Mouse (Mus musculus) liver, embryonic 14.5 days (tissue): Measurements from ENCODE around the gene P2rx7. TPM values are rescaled to one million over a fixed set of nuclear protein-coding genes. Genes with fewer than 3 reads are reported as not detected.

Source experiments
- ATAC-seq: fragments of 200-750 bp; cut with Nextera tagmentation; 2 replicates; pipeline ENCODE4 v1.8.0; 2017; ENCODE audit warnings: moderate number of reproducible peaks, mild to moderate bottlenecking, moderate library complexity; ENCODE audit not compliant: insufficient read depth
- DNase-seq, 3 experiments: peaks; one replicate each; pipeline ENCODE4 v3.0.0-alpha.2; 2012 to 2013; ENCODE audit warnings: low read depth in 3 of 3, low spot score in 3 of 3
- H3K27ac ChIP-seq: fragments of 300-500 bp; sonication (generic); 2 replicates; pipeline ENCODE4 v1.5.1; 2014; ENCODE audit warnings: moderate library complexity, mild to moderate bottlenecking, control low read depth, inconsistent platforms
- H3K27me3 ChIP-seq: fragments of 300-500 bp; sonication (generic); 2 replicates; pipeline ENCODE4 v1.6.1; 2014; ENCODE audit warnings: mild to moderate bottlenecking, low read length, moderate library complexity; ENCODE audit not compliant: control insufficient read depth, insufficient read depth
- H3K36me3 ChIP-seq: fragments of 300-500 bp; sonication (generic); replicated peaks from 2 replicates; pipeline ENCODE4 v1.6.1; 2014; ENCODE audit warnings: low read depth; ENCODE audit not compliant: control insufficient read depth, insufficient read depth
- H3K4me1 ChIP-seq, 2 experiments: fragments of 200-500 bp in 1 of 2; fragments of 300-500 bp in 1 of 2; sonication (generic) in 1 of 2; replicated peaks; 2 replicates each; pipeline ENCODE4 v1.6.1; 2012 to 2014; ENCODE audit warnings: antibody characterized with exemption in 1 of 2, inconsistent platforms in 1 of 2, low read length in 1 of 2; ENCODE audit not compliant: control insufficient read depth in 2 of 2, insufficient read depth in 2 of 2
- H3K4me2 ChIP-seq: fragments of 300-500 bp; sonication (generic); 2 replicates; pipeline ENCODE4 v1.6.1; 2014; ENCODE audit warnings: low read depth, mild to moderate bottlenecking, control low read depth, moderate library complexity
- H3K4me3 ChIP-seq, 2 experiments: fragments of 200-500 bp in 1 of 2; fragments of 300-500 bp in 1 of 2; sonication (generic) in 1 of 2; 2 replicates each; pipeline ENCODE4 v1.5.1; 2012 to 2014; ENCODE audit warnings: low read depth in 2 of 2, low read length in 2 of 2, mild to moderate bottlenecking in 2 of 2, control low read depth in 1 of 2, inconsistent platforms in 1 of 2, moderate library complexity in 1 of 2; ENCODE audit not compliant: insufficient read depth in 1 of 2
- H3K9ac ChIP-seq: fragments of 300-500 bp; sonication (generic); replicated peaks from 2 replicates; pipeline ENCODE4 v1.6.1; 2014; ENCODE audit warnings: mild to moderate bottlenecking, control low read depth, moderate library complexity
- H3K9me3 ChIP-seq: fragments of 300-500 bp; sonication (generic); 2 replicates; pipeline ENCODE4 v1.6.1; 2016; ENCODE audit warnings: low read length, mixed read lengths; ENCODE audit not compliant: control insufficient read depth
- CTCF ChIP-seq: IDR thresholded peaks from 2 replicates; pipeline ENCODE4 v1.5.1; 2016; ENCODE audit warnings: antibody characterized with exemption, low read depth, control low read depth
- EP300 ChIP-seq: IDR thresholded peaks from 2 replicates; pipeline ENCODE4 v1.6.1; 2016; ENCODE audit warnings: antibody characterized with exemption, low read depth
- WGBS: fragments of 180-500 bp; shearing (Covaris S2); extraction: QIAGEN DNeasy Blood & Tissue Kit; methylation state at CpG from one replicate; pipeline ENCODE4 v1.1.7; 2014; ENCODE audit not compliant: insufficient replicate concordance; 5-methylcytosine and 5-hydroxymethylcytosine counted together
- polyA plus RNA-seq, 2 experiments: library from polyadenylated mRNA; depleted of rRNA in 1 of 2; stranded (reverse) in 1 of 2; unstranded in 1 of 2; fragments of >200 nt; fragmentation: Nextera tagmentation in 1 of 2; extraction: Ambion mirVana in 1 of 2; gene quantifications; 2 replicates each; pipeline versions ENCODE4 v1.2.1 to v1.2.3; 2012 to 2014

P2rx7 gene
- polyA plus RNA-seq, 2 experiments, result 0.99 to 1.7 TPM

- H3K27me3 ChIP-seq, result no peaks in the 10 kb centered on the region
- H3K9me3 ChIP-seq, result no peaks in the 10 kb centered on the region
- no peak overlapping the region for H3K4me3 ChIP-seq
- ATAC-seq (peak; percentile 70), DNase-seq (peak in 2 of 3 experiments; percentile 43 to 49)
- 25% methylated on average over 5 of the region's 5 CpGs for WGBS
- peaks cover 40 to 50% of the 10 kb centered on the region in 2 experiments for H3K4me1 ChIP-seq
- TF ChIP-seq CTCF, result no peak
- TF ChIP-seq EP300, result no peak
- peak overlapping the region; percentile 54 for H3K4me2 ChIP-seq
- H3K27ac ChIP-seq, result peak overlapping the region; percentile 53
- H3K36me3 ChIP-seq, result no peaks in the 10 kb centered on the region
- no peak overlapping the region for H3K9ac ChIP-seq
Measured at GRCm38 (mm10) chr5:122700837-122701212, 57.1 kb downstream of the P2rx7 start.

GRCm38 (mm10) chr5:122702156-122702555, 58.4 kb downstream of the P2rx7 start:
- no peaks in the 10 kb centered on the region for H3K9me3 ChIP-seq
- DNase-seq, result no peak
- no peak overlapping the region for H3K9ac ChIP-seq
- no peaks in the 10 kb centered on the region for H3K36me3 ChIP-seq
- H3K27me3 ChIP-seq, result no peaks in the 10 kb centered on the region
- no peak overlapping the region for H3K4me2 ChIP-seq
- 70% methylated on average over 6 of the region's 6 CpGs for WGBS
- no peak for ATAC-seq
- no peak overlapping the region for H3K27ac ChIP-seq
- H3K4me3 ChIP-seq, result no peak overlapping the region
- peaks cover 34 to 46% of the 10 kb centered on the region in 2 experiments for H3K4me1 ChIP-seq
- TF ChIP-seq EP300, result no peak
- TF ChIP-seq CTCF, result no peak

DNA sequence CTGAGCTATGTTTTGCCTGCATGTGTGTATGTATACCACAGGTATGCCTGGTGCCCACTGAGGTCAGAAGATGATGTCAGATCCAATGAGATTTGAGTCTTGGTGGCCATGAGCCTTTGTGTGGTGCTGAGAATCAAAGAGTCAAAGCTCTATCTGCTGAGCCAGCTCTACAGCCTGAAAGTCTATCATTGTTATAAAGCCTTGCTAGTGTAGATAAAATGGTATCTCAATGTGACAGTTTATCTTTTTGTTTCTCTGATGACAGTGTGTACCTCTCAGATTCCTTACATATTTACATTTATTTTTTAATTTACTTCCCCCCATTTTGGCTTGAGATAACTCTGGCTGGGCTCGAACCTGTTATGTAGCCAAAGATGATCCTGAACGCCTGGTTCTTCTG, 59.9 kb downstream of the P2rx7 start:
- Histone ChIP-seq H3K4me2 (no peak overlapping the region), H3K27me3 (no peaks in the 10 kb centered on the region), H3K27ac (no peak overlapping the region), H3K9ac (no peak overlapping the region), H3K36me3 (no peaks in the 10 kb centered on the region), H3K9me3 (no peaks in the 10 kb centered on the region), H3K4me3 (no peak overlapping the region), H3K4me1 (peaks cover 34 to 45% of the 10 kb centered on the region in 2 experiments)
- ATAC-seq, result no peak
- DNase-seq, result no peak
- WGBS, result 39% methylated on average over 2 of the region's 2 CpGs
- TF ChIP-seq EP300 (peak; percentile 57), CTCF (no peak)

GRCm38 (mm10) chr5:122704571-122704970, 60.9 kb downstream of the P2rx7 start:
- no peaks in the 10 kb centered on the region for H3K9me3 ChIP-seq
- no peak for ATAC-seq
- DNase-seq, result no peak
- no peak overlapping the region for H3K4me3 ChIP-seq
- H3K27me3 ChIP-seq, result no peaks in the 10 kb centered on the region
- TF ChIP-seq EP300 (no peak), CTCF (no peak)
- H3K4me2 ChIP-seq, result no peak overlapping the region
- H3K4me1 ChIP-seq, result peaks cover 28 to 37% of the 10 kb centered on the region in 2 experiments
- WGBS, result 58% methylated on average over 4 of the region's 4 CpGs
- no peak overlapping the region for H3K27ac ChIP-seq
- H3K9ac ChIP-seq, result no peak overlapping the region
- no peaks in the 10 kb centered on the region for H3K36me3 ChIP-seq

GRCm38 (mm10) chr5:122705174-122705573, 61.5 kb downstream of the P2rx7 start:
- no peaks in the 10 kb centered on the region for H3K9me3 ChIP-seq
- H3K4me2 ChIP-seq, result no peak overlapping the region
- peaks cover 22 to 31% of the 10 kb centered on the region in 2 experiments for H3K4me1 ChIP-seq
- H3K4me3 ChIP-seq, result no peak overlapping the region
- H3K27ac ChIP-seq, result no peak overlapping the region
- no peaks in the 10 kb centered on the region for H3K27me3 ChIP-seq
- H3K9ac ChIP-seq, result no peak overlapping the region
- WGBS, result 55% methylated on average over 3 of the region's 3 CpGs
- TF ChIP-seq CTCF, result no peak
- TF ChIP-seq EP300, result no peak
- ATAC-seq, result no peak
- H3K36me3 ChIP-seq, result no peaks in the 10 kb centered on the region
- no peak for DNase-seq
